Mouse (Mus musculus) myocyte (in vitro differentiated cells): ENCODE results near the gene Slc22a21.

ENCODE experiments used
- CEBPB ChIP-seq: IDR thresholded peaks from 2 replicates; pipeline ENCODE4 v1.6.1; 2011; ENCODE audit warnings: mild to moderate bottlenecking, moderate library complexity; ENCODE audit not compliant: poor library complexity, insufficient read depth, severe bottlenecking
- E2F4 ChIP-seq: IDR thresholded peaks from one replicate; pipeline ENCODE4 v1.6.1; 2011; ENCODE audit warnings: mild to moderate bottlenecking, control low read depth, moderate library complexity; ENCODE audit not compliant: insufficient read depth
- MAX ChIP-seq: IDR thresholded peaks from one replicate; pipeline ENCODE4 v1.6.1; 2011; ENCODE audit warnings: low read depth, mild to moderate bottlenecking, control low read depth
- MYOD1 ChIP-seq, 3 experiments: IDR thresholded peaks; one replicate each; pipeline ENCODE4 v1.6.1; 2011; ENCODE audit warnings: control low read depth in 2 of 3, low read depth in 2 of 3, mild to moderate bottlenecking in 2 of 3, moderate library complexity in 1 of 3; ENCODE audit not compliant: insufficient read length in 2 of 3, control insufficient read depth in 1 of 3
- MYOG ChIP-seq, 3 experiments: IDR thresholded peaks; one replicate each; pipeline ENCODE4 v1.6.1; 2011; ENCODE audit warnings: control low read depth in 2 of 3, low read depth in 2 of 3, mild to moderate bottlenecking in 2 of 3; ENCODE audit not compliant: insufficient read length in 2 of 3, control insufficient read depth in 1 of 3, insufficient read depth in 1 of 3
- POLR2A ChIP-seq: IDR thresholded peaks from one replicate; pipeline ENCODE4 v1.6.1; 2011; ENCODE audit warnings: low read depth, mild to moderate bottlenecking, control low read depth, moderate library complexity; ENCODE audit not compliant: insufficient read length
- POLR2AphosphoS2 ChIP-seq: IDR thresholded peaks from one replicate; pipeline ENCODE4 v1.6.1; 2011; ENCODE audit warnings: low read depth, control low read depth; ENCODE audit not compliant: insufficient read length
- REST ChIP-seq: IDR thresholded peaks from one replicate; pipeline ENCODE4 v1.6.1; 2011; ENCODE audit warnings: mild to moderate bottlenecking, control low read depth, moderate library complexity; ENCODE audit not compliant: insufficient read depth, insufficient read length
- TCF12 ChIP-seq: IDR thresholded peaks from one replicate; pipeline ENCODE4 v1.6.1; 2011; ENCODE audit warnings: mild to moderate bottlenecking, control low read depth; ENCODE audit not compliant: poor library complexity, insufficient read depth, severe bottlenecking
- USF1 ChIP-seq: IDR thresholded peaks from one replicate; pipeline ENCODE4 v1.6.1; 2011; ENCODE audit warnings: low read depth, mild to moderate bottlenecking, control low read depth, moderate library complexity

- TF ChIP-seq MAX (no peak), POLR2A (no peak), E2F4 (no peak), MYOG (IDR thresholded peaks at IDR 0.05; ENCODE audit: control insufficient read depth in 1 of 3, insufficient read depth in 1 of 3, insufficient read length in 2 of 3, low read depth in 2 of 3) (no peak), USF1 (no peak), POLR2AphosphoS2 (no peak), REST (no peak), CEBPB (no peak), MYOD1 (IDR thresholded peaks at IDR 0.05; ENCODE audit: control insufficient read depth in 1 of 3, insufficient read length in 2 of 3, low read depth in 2 of 3) (no peak), TCF12 (no peak)
Measured at GRCm38 (mm10) chr11:54028997-54029396, 48.9 kb upstream of the Slc22a21 start.
